Mouse (Mus musculus): ENCODE measurements around the gene Eif4e.

- TF ChIP-seq CTCF (IDR thresholded peaks at IDR 0.05; ENCODE audit: low read depth): no peak
- no peak for TF ChIP-seq EP300 (IDR thresholded peaks at IDR 0.05; ENCODE audit: low read depth)
Measured at GRCm38 (mm10) chr3:138531479-138532181, 5.7 kb downstream of the Eif4e start.
